Mouse (Mus musculus) E14TG2a.4 (cell line): ENCODE measurements at regions not wholly inside any gene's neighbourhood (a gene's known extent, or its start where the extent isn't known, plus 50 kb on each side); places are given as distances from the start of the nearest gene placed in this dataset.
A peak's percentile ranks its signal among the peaks of the same experiment; 100 is the strongest.

Experiments
- H3K27me3 ChIP-seq: 2 replicates; pipeline ENCODE4 v1.6.1; 2014; ENCODE audit warnings: low read length, control low read depth; ENCODE audit not compliant: insufficient read depth
- H3K36me3 ChIP-seq: 2 replicates; pipeline ENCODE4 v1.6.1; 2014; ENCODE audit warnings: low read length, control low read depth; ENCODE audit not compliant: insufficient read depth
- H3K4me1 ChIP-seq: replicated peaks from 2 replicates; pipeline ENCODE4 v1.6.1; 2014; ENCODE audit warnings: low read depth, low read length, control low read depth
- H3K4me3 ChIP-seq: replicated peaks from 2 replicates; pipeline ENCODE4 v1.5.1; 2014; ENCODE audit warnings: mild to moderate bottlenecking, low read length
- H3K9me3 ChIP-seq: 2 replicates; pipeline ENCODE4 v1.6.1; 2014; ENCODE audit warnings: low read length, control low read depth
- CTCF ChIP-seq: conservative IDR thresholded peaks from 2 replicates; pipeline ENCODE4 v1.5.1; 2014; ENCODE audit warnings: low read length
- NANOG ChIP-seq: IDR thresholded peaks from 2 replicates; pipeline ENCODE4 v1.6.1; 2014; ENCODE audit warnings: borderline replicate concordance, low read length, mixed read lengths
- POU5F1 ChIP-seq: IDR thresholded peaks from 2 replicates; pipeline ENCODE4 v1.6.1; 2014; ENCODE audit warnings: low read length, borderline replicate concordance

DNA sequence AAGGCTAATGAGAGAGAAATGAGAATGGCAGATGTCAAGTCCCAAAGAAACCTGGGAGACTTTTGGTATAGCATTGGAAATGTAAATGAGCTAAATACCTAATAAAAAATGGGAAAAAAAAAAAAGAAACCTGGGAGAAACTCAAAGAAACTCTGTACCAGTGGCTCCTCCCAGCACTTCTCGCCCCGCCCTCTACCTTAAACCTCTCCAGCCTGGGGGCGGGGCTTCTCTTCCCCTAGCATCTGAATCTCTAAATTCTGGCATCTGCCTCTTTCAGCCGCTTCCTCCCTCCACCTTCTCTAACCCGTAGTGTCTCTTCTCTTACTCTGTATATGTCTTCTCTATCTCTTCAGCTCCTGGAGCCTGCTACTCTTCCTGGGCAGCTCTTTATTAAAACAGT, 53.2 kb downstream of the Gpr6 start:
- TF ChIP-seq CTCF (no peak), NANOG (no peak), POU5F1 (no peak)
- no peaks in the 10 kb centered on the region for H3K36me3 ChIP-seq
- H3K27me3 ChIP-seq, result no peaks in the 10 kb centered on the region
- peaks cover 11% of the 10 kb centered on the region for H3K4me1 ChIP-seq
- H3K4me3 ChIP-seq, result no peak overlapping the region
- peaks cover 9% of the 10 kb centered on the region for H3K9me3 ChIP-seq

DNA sequence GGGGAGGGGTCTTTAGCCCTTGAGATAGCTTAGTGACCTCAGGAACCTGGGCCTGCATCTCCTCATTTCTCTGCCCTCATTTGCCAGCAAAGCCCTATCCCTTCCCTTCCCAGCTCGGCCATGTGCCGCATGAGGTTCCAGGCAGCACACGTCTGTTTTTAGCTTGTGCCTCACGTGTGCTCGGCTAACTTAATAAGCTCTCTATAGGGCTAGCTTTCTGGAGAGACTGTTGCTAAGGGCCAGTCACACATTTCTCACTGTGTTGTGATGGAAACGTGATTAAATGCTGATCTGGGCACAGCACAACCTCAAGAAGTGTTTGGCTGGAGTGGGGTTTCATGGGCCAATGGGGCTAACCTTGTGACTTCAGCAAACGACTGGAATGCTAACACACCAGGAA, 55.5 kb downstream of the Gpr6 start:
- Histone ChIP-seq H3K4me3 (no peak overlapping the region), H3K27me3 (no peaks in the 10 kb centered on the region), H3K36me3 (no peaks in the 10 kb centered on the region), H3K4me1 (peaks cover 11% of the 10 kb centered on the region), H3K9me3 (no peaks in the 10 kb centered on the region)
- TF ChIP-seq NANOG (no peak), POU5F1 (no peak), CTCF (no peak)

DNA sequence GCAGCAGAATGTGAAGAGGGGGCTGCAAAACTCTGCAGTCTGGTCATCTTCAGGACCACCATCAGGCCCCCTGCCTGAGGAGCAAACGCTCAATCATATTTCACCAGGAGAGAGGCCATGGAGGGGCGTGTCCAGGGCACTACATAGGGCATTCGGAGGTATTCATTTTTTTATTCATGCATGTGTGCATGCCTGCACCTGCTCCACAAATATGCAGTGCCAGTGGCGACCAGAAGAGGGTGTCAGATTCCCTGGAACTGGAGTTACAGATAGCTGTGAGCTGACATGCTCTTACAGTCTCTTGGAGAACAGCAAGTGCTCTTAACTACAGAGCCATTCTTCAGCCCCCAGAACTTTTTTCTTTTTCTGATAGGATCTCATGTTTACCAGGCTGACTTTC, 56.4 kb downstream of the Gpr6 start:
- Histone ChIP-seq H3K4me1 (peaks cover 11% of the 10 kb centered on the region), H3K27me3 (no peaks in the 10 kb centered on the region), H3K9me3 (no peaks in the 10 kb centered on the region), H3K4me3 (no peak overlapping the region), H3K36me3 (no peaks in the 10 kb centered on the region)
- peak; percentile 64 for TF ChIP-seq CTCF
- TF ChIP-seq POU5F1, result no peak
- no peak for TF ChIP-seq NANOG

DNA sequence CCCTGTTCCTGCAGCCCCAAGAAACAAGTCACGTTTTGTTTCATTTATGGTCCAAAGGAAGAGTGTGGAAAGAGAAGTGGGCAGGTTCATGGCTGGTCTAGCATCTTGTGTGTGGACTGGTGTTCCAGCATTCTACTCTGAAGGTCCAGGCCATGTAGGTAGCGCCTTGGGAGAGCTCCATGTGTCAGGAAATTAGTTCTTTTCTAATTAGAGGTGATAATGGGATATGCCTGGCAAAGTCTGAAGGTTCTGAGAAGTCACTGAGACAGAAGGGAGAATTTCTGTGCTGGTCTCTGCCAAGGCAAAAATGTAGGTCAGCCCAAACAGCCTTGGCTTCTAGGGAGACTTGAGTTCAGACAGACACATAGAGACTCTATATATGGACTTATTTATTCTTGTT, 61.5 kb downstream of the Gpr6 start:
- H3K9me3 ChIP-seq, result no peaks in the 10 kb centered on the region
- TF ChIP-seq CTCF (no peak), POU5F1 (no peak), NANOG (no peak)

DNA sequence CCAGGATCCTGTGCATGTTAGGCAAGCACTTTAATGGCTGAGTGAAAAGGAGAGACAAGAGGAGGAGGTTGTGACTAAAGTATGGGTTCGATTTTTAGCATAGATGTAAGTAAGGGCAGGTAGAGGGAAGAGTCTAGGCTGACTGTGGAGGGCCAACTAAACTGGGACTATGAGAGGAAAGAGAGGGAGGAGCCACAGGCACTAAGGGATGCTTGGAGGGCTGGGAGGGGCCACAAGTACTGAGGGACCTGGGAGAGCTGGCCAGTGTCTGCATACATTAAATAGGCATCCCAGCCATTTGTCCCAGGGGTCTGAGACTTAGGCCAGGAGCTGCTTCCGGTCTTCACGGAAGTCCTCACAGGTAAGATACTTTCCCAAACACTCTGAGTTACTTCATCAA, 64.2 kb downstream of the Gpr6 start:
- H3K9me3 ChIP-seq, result no peaks in the 10 kb centered on the region
- TF ChIP-seq POU5F1 (no peak), NANOG (no peak), CTCF (no peak)
- H3K4me3 ChIP-seq, result no peak overlapping the region
- H3K27me3 ChIP-seq, result no peaks in the 10 kb centered on the region
- no peaks in the 10 kb centered on the region for H3K36me3 ChIP-seq
- H3K4me1 ChIP-seq, result peaks cover 25% of the 10 kb centered on the region

More for the DNA sequence above, 61.5 kb downstream of the Gpr6 start:
- no peaks in the 10 kb centered on the region for H3K36me3 ChIP-seq
- peaks cover 25% of the 10 kb centered on the region for H3K4me1 ChIP-seq
- no peaks in the 10 kb centered on the region for H3K27me3 ChIP-seq
- H3K4me3 ChIP-seq, result no peak overlapping the region

DNA sequence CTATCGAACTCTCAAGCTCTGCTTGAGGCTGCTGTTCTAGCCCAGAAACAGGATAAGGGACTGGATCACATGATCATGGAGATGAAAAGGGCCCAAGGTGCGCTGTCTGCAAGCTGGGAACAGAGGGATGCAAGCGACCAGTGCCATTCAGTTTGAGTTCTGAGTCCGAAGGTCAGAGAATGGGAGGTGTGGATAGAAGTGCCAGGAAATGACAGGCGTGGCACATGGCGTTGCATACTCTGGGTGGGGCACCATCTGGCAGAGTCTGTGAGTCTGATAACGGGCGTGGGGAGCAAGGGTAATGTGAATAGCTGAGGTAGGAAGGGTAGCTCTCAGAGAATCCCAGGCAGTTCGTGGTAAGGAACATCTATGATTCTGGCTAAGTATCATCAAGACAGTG, 65.5 kb downstream of the Gpr6 start:
- no peak overlapping the region for H3K4me3 ChIP-seq
- H3K4me1 ChIP-seq, result peaks cover 25% of the 10 kb centered on the region
- TF ChIP-seq CTCF (no peak), NANOG (no peak), POU5F1 (no peak)
- H3K36me3 ChIP-seq, result no peaks in the 10 kb centered on the region
- no peaks in the 10 kb centered on the region for H3K27me3 ChIP-seq
- peaks cover 3% of the 10 kb centered on the region; the same call in 1 of the 2 replicates for H3K9me3 ChIP-seq

DNA sequence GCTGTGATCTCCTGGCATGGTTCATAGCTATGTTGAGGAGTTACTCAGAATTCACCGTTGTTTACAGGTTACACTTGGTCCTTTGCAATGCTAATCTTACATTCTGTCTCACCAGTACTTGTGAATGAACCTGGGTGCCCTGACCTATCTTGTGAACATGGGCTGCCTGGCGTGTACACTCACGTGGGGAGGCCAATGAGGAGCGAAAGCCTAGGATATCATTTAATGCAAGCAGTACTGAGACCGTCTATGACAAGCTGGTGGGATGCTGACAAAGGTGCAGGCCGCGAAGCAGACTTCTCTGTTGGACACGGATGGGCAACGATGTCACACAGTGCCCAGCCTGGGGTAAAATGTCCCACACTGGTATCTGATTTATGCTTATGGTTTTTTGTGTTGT, 66.3 kb downstream of the Gpr6 start:
- no peak for TF ChIP-seq CTCF
- TF ChIP-seq NANOG, result no peak
- no peak for TF ChIP-seq POU5F1
- no peak overlapping the region for H3K4me3 ChIP-seq
- no peaks in the 10 kb centered on the region for H3K27me3 ChIP-seq
- H3K4me1 ChIP-seq, result peaks cover 25% of the 10 kb centered on the region
- H3K36me3 ChIP-seq, result no peaks in the 10 kb centered on the region
- H3K9me3 ChIP-seq, result peaks cover 3% of the 10 kb centered on the region; the same call in 1 of the 2 replicates

DNA sequence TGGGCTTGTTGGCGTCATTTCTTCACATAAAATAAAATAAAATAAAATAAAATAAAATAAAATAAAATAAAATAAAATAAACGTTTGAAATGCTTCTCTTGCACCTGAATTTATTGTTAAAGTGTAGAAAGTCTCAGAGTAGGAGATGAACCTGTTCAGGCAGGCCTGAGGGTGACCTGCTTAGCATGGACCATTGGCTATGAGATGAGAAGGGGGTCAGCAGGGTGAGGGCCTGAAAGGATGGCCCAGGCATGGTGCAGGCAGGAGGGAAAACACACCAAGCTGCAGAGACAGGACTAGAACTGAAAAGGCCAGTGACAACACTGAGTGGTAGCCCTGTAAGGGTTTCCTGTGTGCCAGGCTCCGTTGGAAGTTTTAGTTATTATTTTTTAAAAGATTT, 67.3 kb downstream of the Gpr6 start:
- Histone ChIP-seq H3K36me3 (no peaks in the 10 kb centered on the region), H3K27me3 (no peaks in the 10 kb centered on the region), H3K4me3 (no peak overlapping the region), H3K9me3 (peaks cover 3% of the 10 kb centered on the region; the same call in 1 of the 2 replicates), H3K4me1 (peaks cover 25% of the 10 kb centered on the region)
- TF ChIP-seq CTCF (no peak), POU5F1 (no peak), NANOG (no peak)

DNA sequence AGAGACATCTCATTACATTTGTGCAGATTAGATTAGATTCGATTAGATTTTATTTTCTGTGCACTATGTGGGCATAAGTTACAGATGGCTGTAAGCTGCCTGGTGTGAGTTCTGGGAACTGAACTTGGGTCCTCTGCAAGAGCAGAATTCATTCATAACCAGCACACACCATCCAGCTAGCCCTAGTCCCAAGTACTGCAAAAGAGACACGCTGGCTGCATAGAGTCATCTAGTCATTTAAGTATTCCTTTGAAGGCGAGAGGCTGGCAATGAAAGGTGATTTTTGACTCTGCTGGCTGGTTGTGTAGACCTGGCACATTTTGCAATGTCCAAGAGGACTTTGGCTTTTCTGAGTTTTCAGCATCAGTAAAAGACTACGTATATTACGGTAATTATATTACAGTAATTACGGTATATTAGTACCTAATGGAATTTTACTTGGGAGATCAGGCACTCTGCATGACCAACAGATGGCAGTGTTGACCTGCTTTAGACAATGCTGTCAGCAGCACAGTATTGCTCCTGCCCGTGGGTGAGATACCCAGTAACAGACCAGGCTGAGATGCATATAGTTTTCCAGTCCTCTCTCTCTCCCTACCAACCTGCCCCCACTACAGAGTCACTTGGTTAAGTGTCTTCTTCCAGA, 67.9 kb downstream of the Gpr6 start:
- no peaks in the 10 kb centered on the region for H3K27me3 ChIP-seq
- H3K36me3 ChIP-seq, result no peaks in the 10 kb centered on the region
- TF ChIP-seq POU5F1 (no peak), CTCF (peak; percentile 90), NANOG (no peak)
- peaks cover 30% of the 10 kb centered on the region for H3K4me1 ChIP-seq
- peaks cover 3% of the 10 kb centered on the region; the same call in 1 of the 2 replicates for H3K9me3 ChIP-seq
- no peak overlapping the region for H3K4me3 ChIP-seq
